Mouse (Mus musculus): Measurements from ENCODE around the gene Clstn1.

Gene Clstn1

DNA sequence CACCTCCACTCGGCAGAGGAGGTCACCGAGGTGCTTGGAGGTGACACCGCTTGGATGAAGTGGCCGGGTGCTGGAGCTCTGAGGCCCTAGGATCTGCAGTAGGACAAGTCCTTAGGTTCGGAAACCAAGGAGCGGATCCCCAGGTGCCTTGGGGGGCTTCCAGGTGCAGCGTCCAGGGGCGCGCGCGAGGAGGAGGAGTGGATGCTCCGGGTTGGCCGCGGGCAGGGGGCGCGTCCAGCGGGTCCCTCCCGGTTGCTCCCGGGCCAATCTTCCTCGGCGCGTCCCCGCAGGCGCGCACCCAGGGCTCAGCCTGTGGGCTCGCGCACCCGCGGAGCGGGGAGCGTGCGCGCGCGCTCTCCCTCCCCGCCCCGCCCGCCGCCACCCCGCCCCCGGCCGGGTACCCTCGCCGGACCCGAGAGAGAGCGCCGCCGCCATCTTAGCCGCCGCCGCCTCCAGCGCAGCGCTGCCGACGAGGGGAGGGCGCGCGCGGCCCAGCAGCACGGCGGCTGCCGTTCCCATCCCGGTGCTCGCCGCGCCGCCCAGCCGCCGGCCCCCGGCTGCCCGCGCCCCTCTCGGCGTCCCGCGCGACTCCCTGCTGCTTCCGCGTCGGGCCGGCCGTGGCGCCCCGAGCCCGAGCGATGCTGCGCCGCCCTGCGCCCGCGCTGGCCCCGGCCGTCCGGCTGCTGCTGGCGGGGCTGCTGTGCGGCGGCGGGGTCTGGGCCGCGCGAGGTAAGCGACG lies at the start of gene Clstn1:
Gene Clstn1, plus strand, starts transcription at position 425 of the 739 bp plus-strand sequence.
- no peak for DNase-seq

DNA sequence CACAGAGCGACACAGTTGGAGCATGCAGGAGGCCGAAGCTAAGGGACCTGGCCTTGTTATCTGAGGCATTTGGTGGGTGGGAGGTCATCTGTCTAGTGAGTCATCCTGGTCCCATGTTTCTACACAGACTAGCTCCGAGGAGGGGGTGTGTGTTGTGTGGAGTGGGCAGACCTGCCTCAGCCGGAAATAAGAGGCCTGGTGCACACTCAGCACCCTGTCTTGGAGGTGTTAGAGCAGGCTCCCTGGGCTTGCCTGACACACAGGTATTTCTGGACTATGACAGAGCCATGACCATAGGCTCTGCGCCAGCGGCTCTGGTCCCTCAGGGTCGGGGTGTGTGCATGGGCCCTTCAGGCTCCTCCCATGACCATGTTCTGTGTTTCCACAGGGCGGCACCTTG lies 46.8 kb upstream of the Clstn1 start:
- DNase-seq, result no peak

DNA sequence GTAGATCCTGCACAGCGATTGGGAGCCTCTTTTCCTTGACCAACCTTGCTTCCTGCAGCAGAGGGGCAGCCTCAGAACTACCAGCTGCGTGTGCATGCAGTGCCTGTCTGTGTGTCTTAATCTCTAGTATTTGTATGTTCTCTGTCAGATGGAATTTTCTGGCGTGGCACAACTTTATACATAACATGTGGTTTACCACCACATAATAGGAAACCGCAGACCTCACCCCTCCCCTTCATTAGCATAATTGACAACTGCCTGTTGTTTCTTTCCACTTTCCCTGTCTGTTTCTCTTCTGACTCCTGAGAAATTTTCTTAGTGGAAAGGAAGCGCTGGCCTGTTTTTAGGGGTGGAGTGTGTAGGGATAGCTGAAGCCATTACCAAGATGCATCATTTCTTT lies 44.3 kb upstream of the Clstn1 start:
- DNase-seq, result no peak

DNA sequence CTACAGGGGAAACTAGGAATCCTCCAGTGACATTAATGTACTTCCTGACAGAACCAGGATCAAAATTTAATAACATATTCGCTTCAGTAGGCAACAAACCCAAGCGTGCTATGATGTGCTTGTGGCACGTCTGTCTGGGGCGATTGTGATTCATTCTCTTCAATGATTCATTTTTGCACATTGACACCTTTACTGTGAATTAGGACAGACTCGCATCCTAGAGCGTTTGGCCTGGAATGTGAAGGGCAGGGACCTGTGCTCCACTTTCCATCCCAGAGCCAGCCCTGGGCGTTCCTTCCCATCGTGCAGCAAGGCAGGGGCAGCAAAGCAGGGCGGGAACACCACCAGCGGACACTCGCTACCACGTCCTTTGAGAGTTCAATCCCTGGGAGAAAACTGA lies 43.8 kb upstream of the Clstn1 start:
- no peak for DNase-seq

DNA sequence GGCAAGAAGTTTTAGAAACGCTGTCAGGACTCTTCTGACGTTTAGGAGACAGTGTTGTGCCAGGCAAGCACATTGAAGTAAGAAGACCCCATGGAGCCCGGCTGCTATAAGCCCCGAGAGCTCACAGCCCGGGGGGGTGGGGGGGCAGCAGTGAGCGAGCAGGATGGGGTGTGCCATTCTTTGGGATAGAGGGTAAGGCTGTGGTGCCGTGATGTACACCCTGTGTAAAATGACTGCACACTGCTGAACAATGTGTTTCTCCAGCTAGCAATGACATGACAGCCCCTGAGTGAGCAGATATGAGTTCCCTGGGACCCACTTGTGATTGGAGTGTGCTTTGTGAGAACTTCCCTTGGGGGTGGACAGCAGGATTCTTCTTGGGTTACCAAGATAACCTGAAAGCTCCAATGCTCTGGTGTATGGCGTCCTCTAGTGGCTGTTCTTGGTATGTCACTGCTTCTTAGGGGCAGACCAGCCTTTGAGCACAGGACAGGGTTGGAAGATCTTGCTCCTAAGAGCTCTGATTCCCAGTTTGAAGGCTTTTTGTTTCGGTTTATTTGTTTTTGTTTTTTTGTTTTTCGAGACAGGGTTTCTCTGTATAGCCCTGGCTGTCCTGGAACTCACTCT lies 43.2 kb upstream of the Clstn1 start:
- peak; percentile 35 to 53 for DNase-seq

DNA sequence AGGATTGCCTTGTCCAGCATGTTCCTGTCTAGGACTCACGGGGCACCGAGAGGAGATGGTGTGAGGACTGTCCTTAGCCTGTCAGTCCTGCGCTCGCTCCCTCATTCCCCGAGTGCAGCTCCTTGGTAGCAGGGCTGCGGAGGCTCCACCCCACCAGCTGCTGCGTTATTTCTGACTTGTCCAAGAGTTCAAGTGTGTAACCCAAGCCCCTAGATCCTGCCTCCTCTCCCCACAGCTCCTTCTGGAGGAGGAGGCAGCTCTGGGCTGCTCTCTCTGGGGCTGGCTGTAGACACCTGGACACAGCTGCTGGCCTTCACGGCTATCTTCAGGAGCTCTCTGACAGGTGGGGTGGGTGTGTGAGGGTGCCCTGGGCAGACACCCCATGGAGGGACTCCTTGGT lies 41.4 kb upstream of the Clstn1 start:
- DNase-seq, result no peak

DNA sequence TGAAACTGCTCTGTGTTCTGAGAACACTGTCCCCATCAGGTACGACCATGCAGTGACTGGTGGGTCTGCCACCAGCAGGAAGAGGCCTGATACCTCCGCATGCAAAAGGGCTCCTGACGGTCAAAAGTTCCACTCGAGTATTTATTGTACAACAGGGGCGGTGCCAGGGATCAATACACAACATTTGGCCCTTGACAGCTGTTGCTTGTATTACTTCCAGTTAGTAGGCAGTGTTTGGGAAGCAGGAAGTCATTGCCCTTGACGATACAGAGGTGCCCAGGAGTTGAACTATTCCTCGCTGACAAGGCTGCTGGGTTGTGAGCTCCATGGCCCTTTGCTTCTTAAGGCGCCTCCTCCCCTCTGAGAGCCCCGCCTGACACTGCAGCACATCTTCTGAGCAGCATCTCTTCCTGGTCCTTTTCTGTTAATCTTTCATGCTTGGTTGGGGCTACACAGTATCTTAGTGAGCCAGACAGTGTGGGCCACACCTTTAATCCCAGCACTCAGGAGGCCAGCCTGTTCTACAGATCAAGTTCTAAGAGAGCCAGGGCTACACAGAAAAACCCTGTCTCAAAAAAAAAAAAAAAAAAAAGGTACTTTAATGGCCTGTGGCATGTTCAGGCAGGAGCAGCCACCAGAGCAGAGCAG lies 39.3 kb upstream of the Clstn1 start:
- no peak for DNase-seq

DNA sequence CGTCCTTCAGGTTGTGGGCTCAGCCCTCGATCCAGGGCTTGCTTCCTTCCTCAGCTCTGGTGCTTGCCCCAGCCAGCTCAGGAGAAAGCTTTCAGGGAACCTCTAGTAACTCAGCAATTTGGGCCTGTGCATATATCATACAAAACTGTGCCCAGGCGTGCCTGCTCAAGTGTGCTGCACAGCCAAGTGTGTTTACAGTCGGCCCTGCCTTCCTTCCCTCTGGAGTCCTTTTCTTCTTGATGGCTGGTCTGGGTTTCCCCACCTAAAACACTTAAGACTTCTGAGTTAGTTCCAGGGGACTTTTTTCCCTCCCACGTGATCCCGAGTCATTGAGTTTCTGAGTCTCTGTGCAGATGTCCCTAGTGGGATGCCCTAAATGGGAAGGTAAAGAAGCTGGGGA lies 38.7 kb upstream of the Clstn1 start:
- no peak for DNase-seq

DNA sequence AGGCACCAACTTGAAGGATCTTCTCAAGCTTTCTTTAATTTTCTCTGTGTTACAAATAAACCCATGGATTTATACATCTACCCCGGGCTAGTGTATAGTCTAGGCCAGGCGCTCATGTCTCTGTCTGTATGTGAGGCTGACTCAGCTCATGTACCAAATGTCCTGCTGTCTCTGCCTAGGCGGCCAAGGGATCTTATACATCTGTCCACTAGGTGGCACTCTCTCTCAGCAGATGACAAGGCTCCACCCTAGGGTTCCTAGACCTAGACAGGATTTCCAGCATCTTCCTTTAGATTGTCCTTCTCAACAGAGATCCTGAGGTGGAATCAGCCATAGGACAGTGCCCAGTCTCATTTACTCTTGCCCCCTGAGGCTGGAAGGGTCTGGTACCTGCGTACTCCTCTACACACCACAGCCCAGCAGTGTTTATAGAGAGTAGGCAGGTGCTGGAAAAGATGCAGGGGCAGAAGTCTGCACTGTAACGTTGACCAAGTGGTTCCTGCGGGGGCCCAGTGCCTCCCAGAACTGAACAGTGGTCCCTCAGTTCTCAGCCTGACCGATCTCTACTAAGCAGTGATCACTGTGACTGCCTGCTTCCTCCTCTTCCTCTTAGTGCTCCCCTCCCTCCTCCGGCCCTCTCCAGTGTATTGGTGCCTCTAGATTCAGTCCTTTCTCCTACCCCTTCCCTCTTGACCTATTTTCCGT lies 36.9 kb upstream of the Clstn1 start:
- peak in 1 of 2 experiments; percentile 34 for DNase-seq

DNA sequence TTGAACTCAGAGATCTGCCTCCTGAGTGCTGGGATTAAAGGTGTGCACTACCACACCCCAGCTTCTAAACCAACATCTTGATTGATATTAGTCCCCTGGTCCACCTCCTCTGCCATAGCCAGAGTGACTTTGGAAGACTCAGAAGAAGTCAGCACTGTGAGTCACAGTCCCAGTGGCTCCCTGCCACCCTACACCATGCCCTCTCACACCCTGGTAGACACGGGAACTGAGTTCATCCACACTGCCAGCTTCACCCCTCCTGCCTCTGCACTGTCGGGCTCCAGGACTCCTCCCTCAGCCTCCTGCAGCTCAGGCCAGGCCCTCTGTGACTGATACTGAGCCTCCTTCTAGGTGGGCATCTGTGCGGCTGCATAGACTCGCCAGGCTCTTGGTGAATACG lies 35.4 kb upstream of the Clstn1 start:
- no peak for DNase-seq

DNA sequence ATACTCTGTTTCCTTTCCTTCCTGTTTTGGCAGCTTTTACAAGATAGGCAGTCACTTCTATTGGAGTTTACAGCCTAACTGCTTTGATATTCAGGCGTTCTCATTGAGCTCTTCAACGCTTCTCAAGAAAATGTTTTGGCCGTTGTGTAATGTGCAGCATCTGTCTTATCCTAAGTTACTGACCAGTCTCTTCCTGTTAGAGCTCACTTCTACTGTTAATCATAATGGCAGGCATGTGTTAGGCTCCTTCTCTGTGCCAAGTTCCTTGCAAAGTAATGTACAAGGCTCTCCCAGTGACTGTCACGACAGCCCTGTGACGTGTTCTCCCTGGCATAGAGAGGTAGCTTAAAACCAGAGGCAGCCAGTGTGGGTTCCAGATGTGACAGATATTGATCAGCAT lies 34.6 kb upstream of the Clstn1 start:
- DNase-seq, result no peak

DNA sequence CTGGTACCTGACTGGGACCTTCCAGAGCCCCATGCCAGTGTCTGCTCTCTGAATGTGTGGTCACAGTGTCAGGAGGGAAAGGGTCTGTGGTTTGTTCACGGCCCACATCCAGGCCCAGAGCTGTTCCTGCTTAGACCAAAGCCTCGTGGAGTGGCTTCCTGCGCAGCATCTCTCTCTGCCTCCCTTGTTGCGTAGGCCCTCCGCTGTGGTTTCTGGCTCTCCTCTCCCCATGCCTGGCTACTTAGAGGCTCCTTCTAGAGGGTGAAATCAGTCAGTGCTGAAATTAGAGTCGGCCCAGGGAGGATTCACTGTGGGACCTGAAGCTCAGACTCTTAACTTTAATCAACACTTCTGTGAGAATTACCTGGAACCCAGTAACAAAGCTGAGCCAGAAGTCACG lies 32.4 kb upstream of the Clstn1 start:
- no peak for DNase-seq

DNA sequence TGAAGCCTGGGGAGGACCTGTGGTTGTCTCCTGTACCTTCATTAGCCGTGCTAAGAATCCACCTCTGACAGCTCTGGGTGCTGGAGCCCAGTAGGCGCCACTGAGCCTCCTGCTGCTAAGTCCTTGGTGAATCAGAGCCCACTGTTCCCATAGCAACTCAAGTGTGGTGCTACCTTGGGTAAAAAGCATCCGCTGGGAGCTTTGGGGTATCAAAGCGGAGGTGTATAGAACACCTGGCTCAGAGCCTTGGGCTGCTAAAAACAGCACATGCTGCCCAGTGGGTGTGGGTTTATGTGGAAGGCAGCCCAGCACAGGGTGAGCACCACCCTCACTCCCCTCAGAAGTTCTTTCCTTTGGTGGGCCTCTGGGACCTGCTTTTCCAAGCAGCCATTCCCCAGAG lies 30.2 kb upstream of the Clstn1 start:
- no peak for DNase-seq

DNA sequence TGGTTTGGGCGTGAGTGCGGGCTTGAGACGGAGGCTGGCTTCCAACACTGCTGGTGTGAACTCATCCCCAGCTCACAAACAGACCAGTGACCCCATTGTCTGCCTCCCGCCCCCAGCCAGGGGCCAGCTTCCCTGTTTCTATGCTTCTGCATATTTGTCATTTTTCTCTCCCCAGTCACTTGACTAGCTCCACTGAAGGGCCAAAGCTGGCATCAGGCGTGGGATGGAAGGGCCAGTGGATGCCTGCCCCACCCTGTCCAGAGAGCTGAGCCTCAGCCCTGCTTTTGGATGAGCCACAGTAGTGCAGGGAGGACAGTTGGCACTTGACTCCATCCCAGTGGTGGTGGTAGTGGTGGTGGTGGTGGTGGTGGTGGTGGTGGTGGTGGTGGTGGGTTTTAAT lies 28.4 kb upstream of the Clstn1 start:
- no peak for DNase-seq

DNA sequence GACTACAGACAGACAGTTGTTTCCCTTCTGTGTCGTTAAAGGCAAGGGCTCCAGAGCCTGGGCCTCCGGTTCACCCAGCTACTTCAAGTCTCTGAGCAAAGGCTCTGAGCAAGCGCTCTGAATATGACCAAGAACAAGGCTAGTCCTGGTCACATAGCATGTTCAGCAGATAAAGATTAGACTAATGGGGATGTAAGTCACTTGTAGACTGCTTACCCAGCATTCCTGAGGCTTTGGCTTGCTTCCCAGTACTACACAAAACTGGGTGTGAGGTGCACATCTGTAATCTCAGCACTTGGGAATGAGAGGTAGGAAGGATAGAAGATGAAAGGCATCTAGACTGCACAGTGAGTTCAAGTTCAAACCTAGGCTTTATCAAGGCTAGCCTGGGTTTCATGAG lies 27.9 kb upstream of the Clstn1 start:
- DNase-seq, result no peak

DNA sequence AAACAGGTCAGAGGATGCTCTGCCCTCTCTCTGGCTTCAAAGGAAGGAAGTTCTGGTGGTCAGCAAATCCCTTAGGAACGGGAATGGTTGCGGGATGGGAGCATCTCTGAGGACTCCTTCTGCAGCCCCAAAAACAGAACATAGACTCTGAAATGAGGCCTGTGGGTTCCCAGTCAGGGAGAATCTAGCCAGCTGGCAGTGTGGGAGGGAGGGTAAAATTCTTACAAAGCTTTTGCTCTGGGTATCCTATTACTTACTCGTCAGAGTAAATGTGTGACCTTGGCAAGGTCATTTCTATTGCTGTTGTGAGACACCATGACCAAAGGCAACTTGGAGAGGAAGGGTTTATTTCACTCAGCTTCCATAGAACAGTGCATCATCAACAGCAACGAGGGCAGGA lies 24.9 kb upstream of the Clstn1 start:
- DNase-seq, result no peak

DNA sequence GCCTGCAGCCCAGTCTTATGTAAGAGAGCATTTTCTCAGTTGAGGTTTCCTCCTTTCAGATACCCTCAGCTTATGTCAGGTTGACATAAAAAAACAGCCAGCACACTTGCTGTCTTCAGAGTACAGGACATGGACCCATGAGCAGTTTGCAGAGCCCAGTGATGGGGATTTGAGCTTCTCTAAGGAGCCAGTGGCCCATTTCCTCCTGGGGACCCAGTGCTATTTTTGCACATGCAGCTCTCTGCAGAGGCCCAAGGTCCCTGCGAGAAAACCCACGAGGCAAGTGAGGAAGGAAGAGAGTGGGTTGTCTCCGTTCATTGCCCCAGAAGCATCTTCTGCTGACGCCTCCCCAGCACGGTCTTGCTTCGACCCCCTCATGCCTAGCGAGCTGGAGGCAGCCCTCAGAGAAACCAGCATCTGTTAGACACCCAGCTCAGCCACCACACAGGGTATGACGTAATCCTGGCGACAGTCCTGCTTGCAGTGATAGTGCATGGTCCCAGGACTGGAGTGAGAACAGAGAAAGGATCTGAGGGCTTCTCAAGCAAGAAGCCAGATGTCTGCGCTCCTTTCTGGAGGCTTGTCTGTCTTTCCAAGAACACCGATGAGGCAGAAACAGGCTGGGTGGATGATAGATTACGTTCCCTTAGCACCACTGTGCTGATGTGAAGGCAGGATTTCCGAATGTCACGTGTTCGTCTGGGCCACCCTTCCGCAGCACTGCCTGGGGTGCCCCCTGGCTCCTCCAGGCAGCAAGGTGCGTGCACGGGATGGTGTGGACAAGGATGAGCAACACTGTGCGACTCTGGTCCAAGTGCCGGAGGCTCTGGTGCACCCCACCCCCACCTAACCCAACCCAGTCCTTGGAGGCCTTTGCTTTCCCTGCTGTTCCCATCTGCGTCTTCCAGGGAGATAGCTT lies 24.0 kb upstream of the Clstn1 start:
- DNase-seq, result no peak

DNA sequence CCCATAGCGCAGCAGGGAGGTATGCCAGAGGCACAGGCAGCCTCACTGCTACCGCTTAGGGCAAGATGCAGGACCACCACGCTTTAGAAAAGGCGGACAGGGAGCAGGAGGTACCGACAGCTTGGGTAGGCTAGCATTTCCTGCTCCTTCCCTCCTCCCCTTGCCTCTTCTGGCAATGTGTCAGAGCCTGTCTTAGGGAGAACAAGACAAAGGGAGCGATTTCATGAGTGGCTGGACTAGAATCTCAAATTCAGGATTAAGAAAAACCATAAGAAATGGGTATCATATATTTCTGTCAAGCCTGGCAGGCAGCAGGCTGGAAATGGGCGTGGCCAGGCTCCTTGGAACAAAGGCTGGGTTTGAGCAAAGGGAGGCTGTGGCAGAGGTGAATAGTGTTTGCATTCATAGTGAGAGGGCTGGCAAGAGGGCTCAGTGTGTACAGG lies 23.3 kb upstream of the Clstn1 start:
- no peak for DNase-seq

DNA sequence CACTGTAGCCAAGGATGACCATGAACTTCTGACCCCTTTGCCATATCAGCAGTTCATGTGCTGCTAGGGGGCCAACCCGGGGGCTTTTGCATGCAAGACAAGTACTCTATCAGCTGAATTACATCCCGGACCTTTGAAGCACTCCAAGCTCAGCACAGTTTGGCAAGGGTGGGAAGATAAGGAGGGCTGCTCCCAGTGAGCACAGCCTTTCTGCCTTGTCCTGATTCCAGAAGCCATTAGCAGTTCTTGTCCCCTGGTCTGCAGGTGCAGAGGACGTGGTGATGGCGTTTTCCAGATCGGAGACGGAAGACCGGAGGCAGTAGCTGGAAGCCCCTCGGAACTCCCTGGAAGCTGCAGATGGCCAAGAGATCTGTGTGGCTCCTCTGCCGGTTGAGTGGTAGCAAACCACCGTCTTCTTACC lies 22.3 kb upstream of the Clstn1 start:
- DNase-seq, result no peak

DNA sequence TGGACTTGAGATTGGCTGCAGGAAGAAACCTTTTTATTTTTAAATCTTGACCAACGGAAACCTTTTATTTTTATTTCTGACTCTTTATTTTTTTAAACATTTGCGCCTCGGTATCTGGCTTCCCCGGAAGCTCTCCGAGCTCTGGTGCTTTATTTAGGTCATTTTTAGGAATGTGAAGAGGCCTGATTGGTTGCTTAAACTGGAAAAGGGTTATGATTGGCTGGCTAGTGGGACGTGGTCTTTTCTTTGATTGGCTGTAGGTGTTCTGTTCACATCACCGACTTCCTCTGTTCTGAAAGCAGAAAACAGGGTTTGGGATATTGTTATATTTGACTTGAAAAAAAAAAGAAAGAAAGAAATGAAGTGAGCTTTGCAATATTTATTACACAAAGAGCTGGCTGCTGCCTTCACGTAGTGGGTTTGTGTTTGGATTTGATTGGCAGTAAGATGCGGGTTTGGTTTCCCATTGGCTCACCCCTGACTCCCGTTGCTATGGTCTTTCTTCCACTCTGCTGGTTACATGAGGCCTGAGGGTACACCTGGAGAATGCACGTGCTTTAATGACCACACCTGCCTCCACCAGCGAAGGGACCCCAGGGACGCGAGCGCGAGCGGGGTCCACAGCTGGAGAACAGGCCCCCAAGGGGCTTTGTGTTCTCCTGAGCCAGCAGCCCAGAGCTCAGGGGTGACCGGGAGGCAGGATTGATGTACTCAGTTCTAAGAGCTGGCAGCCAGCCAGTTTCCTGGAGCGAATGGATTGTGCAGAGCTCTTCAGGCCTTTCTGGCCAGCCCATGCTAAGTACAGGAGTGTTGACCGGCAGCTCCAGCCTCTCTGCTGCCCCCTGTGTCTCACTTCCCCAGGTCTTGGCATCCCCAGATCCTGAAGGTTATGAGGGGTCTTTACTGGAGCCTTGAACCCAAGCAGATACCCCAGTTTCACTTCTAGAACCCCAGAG lies 21.5 kb upstream of the Clstn1 start:
- no peak for DNase-seq

DNA sequence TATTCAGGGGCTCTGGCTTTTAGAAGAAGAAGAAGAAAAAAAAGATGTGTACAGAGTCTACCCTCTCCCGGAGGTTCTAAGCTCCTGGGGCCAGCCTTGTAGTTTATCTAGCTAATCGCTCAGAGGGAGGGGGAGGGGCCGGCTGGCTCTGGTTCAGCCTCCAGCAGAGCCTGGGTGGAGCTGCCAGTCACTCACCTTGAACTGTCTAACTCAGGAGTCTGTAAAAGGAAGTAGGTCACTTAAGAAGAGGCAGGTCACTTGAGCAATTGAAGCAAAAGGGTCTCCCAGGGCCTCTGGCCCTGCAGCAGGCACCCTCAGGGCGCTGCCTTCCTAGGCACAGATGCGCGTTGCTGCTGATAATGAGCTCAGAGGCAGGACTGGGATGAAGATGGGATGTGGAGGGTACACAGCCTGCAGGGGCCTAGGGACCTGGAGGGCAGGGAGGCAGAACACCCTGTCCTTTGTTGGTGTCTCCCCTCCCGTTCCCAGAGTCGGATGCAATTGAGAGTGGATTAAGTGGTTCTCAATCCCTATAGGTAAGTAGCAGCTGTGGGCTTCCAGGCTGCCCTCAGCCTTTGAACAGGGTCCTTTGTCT lies 18.7 kb upstream of the Clstn1 start:
- no peak for DNase-seq

Data from thymus, adult 18-20 months (tissue).